Mouse (Mus musculus): ENCODE measurements around the gene Tmem217. TPM values are rescaled to one million over a fixed set of nuclear protein-coding genes. Genes with fewer than 3 reads are reported as not detected.

Gene Tmem217
- polyA plus RNA-seq, 1 experiment, result not detected

DNA sequence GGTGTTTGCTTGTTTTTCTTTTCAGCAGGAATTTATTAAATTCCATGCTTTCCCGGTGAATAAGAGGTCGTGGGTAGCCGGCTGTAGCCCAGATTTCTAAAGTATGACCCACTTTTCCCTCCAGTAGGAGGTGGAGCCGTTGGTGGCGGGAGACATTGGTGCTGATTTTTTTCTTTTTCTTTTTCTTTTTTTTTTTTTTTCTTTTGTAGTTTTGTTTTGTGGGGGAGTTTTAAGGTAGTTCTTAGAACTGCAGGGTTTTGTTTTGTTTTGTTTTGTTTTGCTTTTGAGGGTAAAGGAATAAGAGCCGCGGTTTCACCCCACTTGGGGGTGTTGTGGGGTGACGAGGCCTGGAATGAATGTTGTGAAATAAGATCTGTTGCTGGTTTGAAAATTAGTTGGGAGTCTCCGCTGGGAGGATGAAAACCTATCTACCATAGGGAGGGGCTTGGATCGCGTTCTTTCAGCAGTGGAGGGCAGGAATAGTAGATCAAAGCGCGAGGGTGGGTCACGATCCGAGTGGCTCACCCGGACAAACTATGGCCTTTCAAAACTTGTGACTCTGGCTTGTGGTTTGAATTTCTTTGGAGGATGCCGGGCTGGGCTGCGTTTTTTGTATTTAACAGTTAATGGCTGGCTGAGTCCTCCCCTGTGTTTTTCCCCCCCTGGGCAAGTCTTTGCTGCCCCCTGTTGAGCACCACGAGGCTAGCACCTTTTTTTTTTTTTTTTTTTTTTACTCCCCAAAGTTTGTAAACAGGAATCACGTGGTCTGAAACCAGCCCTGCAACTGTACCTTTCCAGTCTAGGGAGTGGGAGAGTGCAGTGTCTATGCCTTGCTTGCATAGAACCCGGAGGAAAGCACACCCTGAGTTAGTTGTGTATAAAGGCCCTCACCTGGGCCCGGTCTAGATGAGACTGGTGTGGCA is 59.7 kb downstream of the Tmem217 start:
- Histone ChIP-seq H3K4me2 (ENCODE audit: low read depth) (peak overlapping the region; percentile 93), H3ac (ENCODE audit: control insufficient read depth, insufficient read length) (peak overlapping the region; percentile 69), H3K36me3 (ENCODE audit: control insufficient read depth, insufficient read depth) (peaks cover 8% of the 10 kb centered on the region), H3K27me3 (ENCODE audit: control insufficient read depth, insufficient read depth, insufficient read length) (no peaks in the 10 kb centered on the region), H3K4me3 (peak overlapping the region; percentile 83), H3K79me2 (ENCODE audit: control insufficient read depth, insufficient read depth) (no peaks in the 10 kb centered on the region)
- TF ChIP-seq POLR2AphosphoS2 (IDR thresholded peaks at IDR 0.05; ENCODE audit: insufficient read length, low read depth), result no peak
- no peak for TF ChIP-seq MYOD1 (IDR thresholded peaks at IDR 0.05; ENCODE audit: control insufficient read depth in 1 of 3, insufficient read length in 2 of 3, low read depth in 2 of 3)
- TF ChIP-seq POLR2A (IDR thresholded peaks at IDR 0.05; ENCODE audit: insufficient read length, low read depth), result no peak
- TF ChIP-seq E2F4 (IDR thresholded peaks at IDR 0.05; ENCODE audit: insufficient read depth), result no peak
- TF ChIP-seq TCF12 (IDR thresholded peaks at IDR 0.05; ENCODE audit: insufficient read depth, poor library complexity, severe bottlenecking), result no peak
- peak in 1 of 3 experiments; percentile 19 for TF ChIP-seq MYOG (IDR thresholded peaks at IDR 0.05; ENCODE audit: control insufficient read depth in 1 of 3, insufficient read depth in 1 of 3, insufficient read length in 2 of 3, low read depth in 2 of 3)
- no peak for TF ChIP-seq SRF (IDR thresholded peaks at IDR 0.05; ENCODE audit: control insufficient read depth, insufficient read length, low read depth)
- no peak for TF ChIP-seq REST (IDR thresholded peaks at IDR 0.05; ENCODE audit: insufficient read depth, insufficient read length)
- TF ChIP-seq USF1 (IDR thresholded peaks at IDR 0.05; ENCODE audit: low read depth), result peak; percentile 90
- no peak for TF ChIP-seq TCF3 (IDR thresholded peaks at IDR 0.05; ENCODE audit: insufficient read length, low read depth)
- TF ChIP-seq CEBPB (IDR thresholded peaks at IDR 0.05; ENCODE audit: insufficient read depth, poor library complexity, severe bottlenecking), result peak; percentile 56
- peak; percentile 81 for TF ChIP-seq MAX (IDR thresholded peaks at IDR 0.05; ENCODE audit: low read depth)

DNA sequence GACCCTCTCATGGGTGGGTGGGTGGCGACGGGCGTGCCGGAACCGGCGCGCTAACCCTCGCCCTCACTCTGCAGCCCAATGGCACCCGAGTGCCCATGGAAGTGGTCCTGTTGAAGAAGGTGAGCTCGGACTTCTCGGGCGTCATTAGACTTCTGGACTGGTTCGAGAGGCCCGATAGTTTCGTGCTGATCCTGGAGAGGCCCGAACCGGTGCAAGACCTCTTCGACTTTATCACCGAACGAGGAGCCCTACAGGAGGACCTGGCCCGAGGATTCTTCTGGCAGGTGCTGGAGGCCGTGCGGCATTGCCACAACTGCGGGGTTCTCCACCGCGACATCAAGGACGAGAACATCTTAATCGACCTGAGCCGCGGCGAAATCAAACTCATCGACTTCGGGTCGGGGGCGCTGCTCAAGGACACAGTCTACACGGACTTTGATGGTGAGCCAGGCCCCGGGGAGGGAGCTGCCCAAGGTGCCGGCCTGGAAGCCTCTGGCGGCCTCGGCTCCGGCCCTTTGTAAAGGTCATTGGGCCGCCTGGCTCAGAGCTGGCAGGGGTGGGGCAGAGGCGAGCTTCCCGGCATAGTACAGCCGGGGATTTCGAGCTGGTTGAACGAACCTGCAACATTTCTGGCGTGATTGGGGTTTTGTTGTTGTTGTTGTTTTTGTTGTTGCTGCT is 60.5 kb downstream of the Tmem217 start:
- Histone ChIP-seq H3K4me2 (ENCODE audit: low read depth) (peak overlapping the region; percentile 93), H3K4me3 (peak overlapping the region; percentile 83), H3K27me3 (ENCODE audit: control insufficient read depth, insufficient read depth, insufficient read length) (no peaks in the 10 kb centered on the region), H3K79me2 (ENCODE audit: control insufficient read depth, insufficient read depth) (no peaks in the 10 kb centered on the region), H3ac (ENCODE audit: control insufficient read depth, insufficient read length) (peak overlapping the region; percentile 69), H3K36me3 (ENCODE audit: control insufficient read depth, insufficient read depth) (peaks cover 8% of the 10 kb centered on the region)
- TF ChIP-seq E2F4 (IDR thresholded peaks at IDR 0.05; ENCODE audit: insufficient read depth) (no peak), POLR2A (IDR thresholded peaks at IDR 0.05; ENCODE audit: insufficient read length, low read depth) (no peak), MYOD1 (IDR thresholded peaks at IDR 0.05; ENCODE audit: control insufficient read depth in 1 of 3, insufficient read length in 2 of 3, low read depth in 2 of 3) (no peak), MAX (IDR thresholded peaks at IDR 0.05; ENCODE audit: low read depth) (no peak), USF1 (IDR thresholded peaks at IDR 0.05; ENCODE audit: low read depth) (no peak), REST (IDR thresholded peaks at IDR 0.05; ENCODE audit: insufficient read depth, insufficient read length) (no peak), TCF12 (IDR thresholded peaks at IDR 0.05; ENCODE audit: insufficient read depth, poor library complexity, severe bottlenecking) (no peak), TCF3 (IDR thresholded peaks at IDR 0.05; ENCODE audit: insufficient read length, low read depth) (no peak), CEBPB (IDR thresholded peaks at IDR 0.05; ENCODE audit: insufficient read depth, poor library complexity, severe bottlenecking) (no peak), MYOG (IDR thresholded peaks at IDR 0.05; ENCODE audit: control insufficient read depth in 1 of 3, insufficient read depth in 1 of 3, insufficient read length in 2 of 3, low read depth in 2 of 3) (no peak), SRF (IDR thresholded peaks at IDR 0.05; ENCODE audit: control insufficient read depth, insufficient read length, low read depth) (no peak), POLR2AphosphoS2 (IDR thresholded peaks at IDR 0.05; ENCODE audit: insufficient read length, low read depth) (no peak)

DNA sequence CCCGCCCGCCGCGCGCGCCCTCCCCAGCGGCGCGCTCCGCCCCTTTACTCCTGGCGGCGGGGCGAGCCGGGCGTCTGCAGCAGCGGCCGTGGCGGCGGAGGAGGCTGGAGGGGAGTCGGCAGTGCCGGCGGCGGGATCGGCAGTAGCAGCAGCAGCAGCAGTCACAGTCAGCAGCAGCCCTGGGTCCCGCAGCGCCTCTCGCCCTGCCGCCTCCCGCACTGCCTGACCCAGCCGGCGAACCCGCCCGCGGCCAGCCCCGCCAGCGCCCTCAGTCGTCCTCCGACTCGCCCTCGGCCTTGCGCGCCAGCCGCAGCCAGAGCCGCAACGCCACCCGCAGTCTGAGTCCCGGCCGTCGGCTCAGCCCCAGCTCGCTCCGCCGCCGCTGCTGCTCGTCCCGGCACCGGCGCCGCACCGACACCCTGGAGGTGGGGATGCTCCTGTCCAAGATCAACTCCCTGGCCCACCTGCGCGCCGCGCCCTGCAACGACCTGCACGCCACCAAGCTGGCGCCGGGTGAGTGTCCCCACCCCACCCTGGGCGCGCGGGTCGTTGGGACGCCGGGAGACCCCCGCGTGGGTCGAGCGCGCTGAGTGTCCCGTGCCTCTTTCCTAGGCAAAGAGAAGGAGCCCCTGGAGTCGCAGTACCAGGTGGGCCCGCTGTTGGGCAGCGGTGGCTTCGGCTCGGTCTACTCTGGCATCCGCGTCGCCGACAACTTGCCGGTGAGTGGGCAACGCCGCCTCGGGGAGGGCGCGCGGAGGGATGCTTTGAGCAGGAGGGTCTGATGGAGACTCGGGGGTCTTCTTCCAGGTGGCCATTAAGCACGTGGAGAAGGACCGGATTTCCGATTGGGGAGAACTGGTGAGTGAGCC is 61.2 kb downstream of the Tmem217 start, which contains the start of gene Pim1:
Gene Pim1, plus strand, starts transcription at position 41 of the 869 bp plus-strand sequence.
- H3ac ChIP-seq (ENCODE audit: control insufficient read depth, insufficient read length), result peak within 1 kb of the TSS; percentile 69
- peak within 1 kb of the TSS; percentile 83 for H3K4me3 ChIP-seq
- H3K27me3 ChIP-seq (ENCODE audit: control insufficient read depth, insufficient read depth, insufficient read length), result no peaks in the 10 kb centered on the region
- TF ChIP-seq REST (IDR thresholded peaks at IDR 0.05; ENCODE audit: insufficient read depth, insufficient read length) (peak; percentile 42), E2F4 (IDR thresholded peaks at IDR 0.05; ENCODE audit: insufficient read depth) (no peak), CEBPB (IDR thresholded peaks at IDR 0.05; ENCODE audit: insufficient read depth, poor library complexity, severe bottlenecking) (no peak), POLR2A (IDR thresholded peaks at IDR 0.05; ENCODE audit: insufficient read length, low read depth) (peak; percentile 98), MAX (IDR thresholded peaks at IDR 0.05; ENCODE audit: low read depth) (no peak), POLR2AphosphoS2 (IDR thresholded peaks at IDR 0.05; ENCODE audit: insufficient read length, low read depth) (peak; percentile 98), SRF (IDR thresholded peaks at IDR 0.05; ENCODE audit: control insufficient read depth, insufficient read length, low read depth) (no peak), MYOD1 (IDR thresholded peaks at IDR 0.05; ENCODE audit: control insufficient read depth in 1 of 3, insufficient read length in 2 of 3, low read depth in 2 of 3) (peak in 1 of 3 experiments; percentile 27), USF1 (IDR thresholded peaks at IDR 0.05; ENCODE audit: low read depth) (no peak), TCF3 (IDR thresholded peaks at IDR 0.05; ENCODE audit: insufficient read length, low read depth) (no peak), MYOG (IDR thresholded peaks at IDR 0.05; ENCODE audit: control insufficient read depth in 1 of 3, insufficient read depth in 1 of 3, insufficient read length in 2 of 3, low read depth in 2 of 3) (peak in 2 of 3 experiments; percentile 4 to 5), TCF12 (IDR thresholded peaks at IDR 0.05; ENCODE audit: insufficient read depth, poor library complexity, severe bottlenecking) (no peak)
- H3K36me3 ChIP-seq (ENCODE audit: control insufficient read depth, insufficient read depth), result peaks cover 8% of the 10 kb centered on the region
- H3K79me2 ChIP-seq (ENCODE audit: control insufficient read depth, insufficient read depth), result no peaks in the 10 kb centered on the region
- H3K4me2 ChIP-seq (ENCODE audit: low read depth), result peak within 1 kb of the TSS; percentile 93

Data from myocyte (in vitro differentiated cells).